Mouse (Mus musculus): ENCODE measurements around the gene Ndfip2.

- TF ChIP-seq POLR2A (IDR thresholded peaks at IDR 0.05; ENCODE audit: insufficient read depth, low read length) (no peak), CTCF (IDR thresholded peaks at IDR 0.05; ENCODE audit: low read depth, low read length) (no peak), EP300 (IDR thresholded peaks at IDR 0.05; ENCODE audit: insufficient read depth, low read depth, low read length) (no peak)
Measured at GRCm38 (mm10) chr14:105287972-105288371, 29.6 kb downstream of the Ndfip2 start.

Measured in ES-Bruce4 (cell line).